28 mouse cellular contexts compared by ENCODE assay signal in genomic region chr1:47511426-47511825, GRCm38 (mm10).
DNase-seq lines count a peak whose midpoint lies in the region; ATAC-seq lines count a peak whose summit lies in the region.
"Had no signal": no experiment of that assay in that cellular context is flagged by ENCODE, and none has a peak within 500 bp of the region (broad histone marks: within the 10 kb centered on the region; RNA-seq: fewer than 3 reads in every experiment).

No protein-coding gene starts in this region.

- H3K27me3 ChIP-seq in hindbrain, embryonic 11.5 days (ENCODE audit: control insufficient read depth, insufficient read depth, low read length) = no peaks in the 10 kb centered on the region
- H3K27me3 ChIP-seq: embryonic facial prominence, embryonic 13.5 days; heart, embryonic 12.5 days; heart, embryonic 15.5 days; hindbrain, embryonic 13.5 days had no signal

- no peak overlapping the region for H3K9ac ChIP-seq in hindbrain, embryonic 11.5 days (ENCODE audit: low read depth, low read length)
- H3K9ac ChIP-seq: embryonic facial prominence, embryonic 13.5 days; forebrain, postnatal 0 days; heart, embryonic 12.5 days; heart, embryonic 15.5 days; hindbrain, embryonic 13.5 days had no signal

- no peak overlapping the region for H3K4me3 ChIP-seq in hindbrain, embryonic 11.5 days (ENCODE audit: low read depth, low read length)
- H3K4me3 ChIP-seq: embryonic facial prominence, embryonic 10.5 days; embryonic facial prominence, embryonic 13.5 days; forebrain, embryonic 10.5 days; gastrocnemius, adult 2 months; heart, embryonic 12.5 days; heart, embryonic 15.5 days; hindbrain, embryonic 13.5 days had no signal

- intact Hi-C loops in gastrocnemius, postnatal 14 days (cut with DNase I; ENCODE audit: low total_unique reads) = no loop called here

- H3K4me1 ChIP-seq in hindbrain, embryonic 11.5 days (replicated peaks; ENCODE audit: control insufficient read depth, insufficient read depth, low read length) = no peaks in the 10 kb centered on the region
- H3K4me1 ChIP-seq: embryonic facial prominence, embryonic 10.5 days; embryonic facial prominence, embryonic 13.5 days; forebrain, embryonic 10.5 days; heart, embryonic 12.5 days; heart, embryonic 15.5 days; hindbrain, embryonic 13.5 days had no signal

- ATAC-seq in hindbrain, embryonic 11.5 days (ENCODE audit: low FRiP score) = no peak
- ATAC-seq in erythroblast, adult 5-6 weeks (replicated peaks; ENCODE audit: low FRiP score, poor library complexity, severe bottlenecking) = no peak
- ATAC-seq: CD4-positive, CD25-positive, alpha-beta regulatory T cell, adult 4 months; forebrain, embryonic 14.5 days; forebrain, postnatal 0 days; hindbrain, embryonic 16.5 days had no signal

- no peak overlapping the region for H3K27ac ChIP-seq in hindbrain, embryonic 11.5 days (ENCODE audit: low read depth, low read length)
- H3K27ac ChIP-seq: embryonic facial prominence, embryonic 10.5 days; embryonic facial prominence, embryonic 13.5 days; forebrain, embryonic 10.5 days; gastrocnemius, adult 2 months; heart, embryonic 15.5 days; hindbrain, embryonic 13.5 days had no signal

- no peak overlapping the region for H3K4me2 ChIP-seq in hindbrain, embryonic 11.5 days (replicated peaks; ENCODE audit: low read depth, low read length)
- H3K4me2 ChIP-seq: embryonic facial prominence, embryonic 13.5 days; heart, embryonic 12.5 days; heart, embryonic 15.5 days; hindbrain, embryonic 13.5 days had no signal

- H3K36me3 ChIP-seq in hindbrain, embryonic 11.5 days (ENCODE audit: control insufficient read depth, insufficient read depth, low read length) = no peaks in the 10 kb centered on the region
- H3K36me3 ChIP-seq: embryonic facial prominence, embryonic 10.5 days; embryonic facial prominence, embryonic 13.5 days; forebrain, embryonic 10.5 days; heart, embryonic 12.5 days; heart, embryonic 15.5 days; hindbrain, embryonic 13.5 days had no signal

- H3K9me3 ChIP-seq in hindbrain, embryonic 11.5 days (ENCODE audit: control insufficient read depth, low read length) = no peaks in the 10 kb centered on the region
- H3K9me3 ChIP-seq: embryonic facial prominence, embryonic 10.5 days; embryonic facial prominence, embryonic 13.5 days; forebrain, embryonic 10.5 days; heart, embryonic 12.5 days; heart, embryonic 15.5 days; hindbrain, embryonic 13.5 days had no signal

- WGBS in hindbrain, embryonic 11.5 days = 87% methylated on average over 5 of the region's 5 CpGs

- peak; percentile 4 to 68 for DNase-seq in layer of hippocampus, adult 18-20 months (ENCODE audit: low spot score in 2 of 2)
- DNase-seq in layer of hippocampus, adult 8-10 months (ENCODE audit: low spot score in 2 of 2) = peak; percentile 10 to 19
- peak; percentile 5 to 16 for DNase-seq in layer of hippocampus, postnatal 10 days (ENCODE audit: low spot score in 2 of 2)
- DNase-seq in hindbrain, embryonic 11.5 days (ENCODE audit: low spot score) = no peak
- DNase-seq in gastrocnemius, postnatal 14 days = no peak
- DNase-seq: adrenal gland, adult 2 months; adrenal gland, postnatal 14 days; cerebellum, adult 11-12 months; cerebellum, adult 8-10 months; cerebellum, postnatal 10 days; cerebellum, postnatal 36 days; embryo, embryonic 11 days; forebrain, postnatal 0 days; gastrocnemius, adult 2 months; gastrocnemius, postnatal 25 days; heart, adult 18-20 months; heart, postnatal 10 days; heart, postnatal 36 days had no signal

Comparison
In these comparisons a context has a peak if more than half of its experiments do, and no peak if none do; other contexts are left out.
1. DNase-seq: peak in layer of hippocampus, adult 18-20 months (2 of 2), layer of hippocampus, adult 8-10 months (2 of 2) and layer of hippocampus, postnatal 10 days (2 of 2); none in hindbrain, embryonic 11.5 days (single experiment) and gastrocnemius, postnatal 14 days (single experiment).